Mouse (Mus musculus): Measurements from ENCODE around the gene Cdpf1. TPM values are rescaled to one million over a fixed set of nuclear protein-coding genes. Genes with fewer than 3 reads are reported as not detected.

The Cdpf1 gene
- total RNA-seq, 2 experiments from 2014 or later = 44.7 to 57.0 TPM

GRCm38 (mm10) chr15:85829470-85829869 is 18.0 kb upstream of the Cdpf1 start:
- no peak for DNase-seq
- no peak for TF ChIP-seq CTCF (IDR thresholded peaks at IDR 0.05)
- H3K4me3 ChIP-seq = no peak overlapping the region
- intact Hi-C loops (cut with DNase I) = no loop called here
- H3K27ac ChIP-seq = no peak overlapping the region

- no peak for DNase-seq
- intact Hi-C loops (cut with DNase I) = no loop called here
- no peak overlapping the region for H3K27ac ChIP-seq
- no peak overlapping the region for H3K4me3 ChIP-seq
- TF ChIP-seq CTCF (IDR thresholded peaks at IDR 0.05) = no peak
Observed at GRCm38 (mm10) chr15:85828071-85828470, 16.6 kb upstream of the Cdpf1 start.

- intact Hi-C loops (cut with DNase I) = no loop called here
- no peak for TF ChIP-seq CTCF (IDR thresholded peaks at IDR 0.05)
- DNase-seq = no peak
- Histone ChIP-seq H3K4me3 (no peak overlapping the region), H3K27ac (no peak overlapping the region)
Observed at GRCm38 (mm10) chr15:85826676-85827075, 15.2 kb upstream of the Cdpf1 start.

- intact Hi-C loops (cut with DNase I) = no loop called here
- TF ChIP-seq CTCF (IDR thresholded peaks at IDR 0.05) = no peak
- peak overlapping the region; percentile 76 for H3K4me3 ChIP-seq
- H3K27ac ChIP-seq = peak overlapping the region; percentile 66
- no peak for DNase-seq
Observed at GRCm38 (mm10) chr15:85822011-85822359, 10.5 kb upstream of the Cdpf1 start.

- Histone ChIP-seq H3K4me3 (peak within 1 kb of the TSS; percentile 76), H3K27ac (peak within 1 kb of the TSS; percentile 66)
- no peak for TF ChIP-seq CTCF (IDR thresholded peaks at IDR 0.05)
- intact Hi-C loops (cut with DNase I) = no loop called here
- DNase-seq = peak; percentile 70
Observed at GRCm38 (mm10) chr15:85821203-85822010, 9.9 kb upstream of the Cdpf1 start, which contains the start of gene Pkdrej. Gene Pkdrej (minus strand): TSS chr15:85821734.

GRCm38 (mm10) chr15:85813428-85813827 is 1.9 kb upstream of the Cdpf1 start:
- intact Hi-C loops (cut with DNase I) = loop anchor here (5.0 kb wide), 2 partner anchors 44 to 64 kb away; partner anchors contain the start of genes Gtse1 and Trmu
- TF ChIP-seq CTCF (IDR thresholded peaks at IDR 0.05) = no peak
- DNase-seq = no peak
- H3K4me3 ChIP-seq = no peak overlapping the region
- no peak overlapping the region for H3K27ac ChIP-seq

GRCm38 (mm10) chr15:85810806-85811521 is 533 bp downstream of the Cdpf1 start:
- intact Hi-C loops (cut with DNase I) = loop anchor here (1.0 to 5.0 kb wide), 3 partner anchors 46 to 76 kb away; partner anchors contain the start of genes Gtse1 and Trmu
- peak; percentile 49 for TF ChIP-seq CTCF (IDR thresholded peaks at IDR 0.05)
- H3K27ac ChIP-seq = peak overlapping the region; percentile 97

GRCm38 (mm10) chr15:85810462-85810805 is 1.1 kb downstream of the Cdpf1 start:
- intact Hi-C loops (cut with DNase I) = loop anchor here (5.0 kb wide), 2 partner anchors 47 to 67 kb away; partner anchors contain the start of genes Gtse1 and Trmu
- DNase-seq = no peak
- TF ChIP-seq CTCF (IDR thresholded peaks at IDR 0.05) = no peak

More at GRCm38 (mm10) chr15:85810806-85811521, 533 bp downstream of the Cdpf1 start:
- DNase-seq = peak; percentile 93
- H3K4me3 ChIP-seq = peak overlapping the region; percentile 81

GRCm38 (mm10) chr15:85809091-85809490 is 2.4 kb downstream of the Cdpf1 start:
- TF ChIP-seq CTCF (IDR thresholded peaks at IDR 0.05) = no peak
- intact Hi-C loops (cut with DNase I) = no loop called here
- DNase-seq = no peak
- no peak overlapping the region; the same call in 1 of the 2 replicates for H3K27ac ChIP-seq
- H3K4me3 ChIP-seq = no peak overlapping the region

More at GRCm38 (mm10) chr15:85810462-85810805, 1.1 kb downstream of the Cdpf1 start:
- H3K27ac ChIP-seq = peak overlapping the region; percentile 97
- H3K4me3 ChIP-seq = peak overlapping the region; percentile 81

- no peak for DNase-seq
- peak overlapping the region; percentile 61 for H3K27ac ChIP-seq
- no peak overlapping the region for H3K4me3 ChIP-seq
- intact Hi-C loops (cut with DNase I) = no loop called here
- TF ChIP-seq CTCF (IDR thresholded peaks at IDR 0.05) = no peak
Observed at GRCm38 (mm10) chr15:85808434-85808833, 3.1 kb downstream of the Cdpf1 start.

- intact Hi-C loops (cut with DNase I) = no loop called here
- TF ChIP-seq CTCF (IDR thresholded peaks at IDR 0.05) = no peak
- peak overlapping the region; percentile 61 for H3K27ac ChIP-seq
Observed at GRCm38 (mm10) chr15:85808031-85808430, 3.5 kb downstream of the Cdpf1 start.

GRCm38 (mm10) chr15:85807404-85807803 is 4.1 kb downstream of the Cdpf1 start:
- no peak for DNase-seq
- H3K27ac ChIP-seq = no peak overlapping the region
- TF ChIP-seq CTCF (IDR thresholded peaks at IDR 0.05) = no peak
- intact Hi-C loops (cut with DNase I) = no loop called here
- H3K4me3 ChIP-seq = no peak overlapping the region

More at GRCm38 (mm10) chr15:85808031-85808430, 3.5 kb downstream of the Cdpf1 start:
- DNase-seq = no peak
- no peak overlapping the region for H3K4me3 ChIP-seq

GRCm38 (mm10) chr15:85806886-85807285 is 4.6 kb downstream of the Cdpf1 start:
- intact Hi-C loops (cut with DNase I) = no loop called here
- no peak overlapping the region for H3K27ac ChIP-seq
- no peak for DNase-seq
- H3K4me3 ChIP-seq = no peak overlapping the region
- no peak for TF ChIP-seq CTCF (IDR thresholded peaks at IDR 0.05)

All from gastrocnemius, adult 2 months (tissue).